Mouse (Mus musculus) E14TG2a.4 (cell line): ENCODE results near the gene Gng12.

Experiments
- CTCF ChIP-seq: conservative IDR thresholded peaks from 2 replicates; pipeline ENCODE4 v1.5.1; 2014; ENCODE audit warnings: low read length
- POU5F1 ChIP-seq: IDR thresholded peaks from 2 replicates; pipeline ENCODE4 v1.6.1; 2014; ENCODE audit warnings: low read length, borderline replicate concordance

DNA sequence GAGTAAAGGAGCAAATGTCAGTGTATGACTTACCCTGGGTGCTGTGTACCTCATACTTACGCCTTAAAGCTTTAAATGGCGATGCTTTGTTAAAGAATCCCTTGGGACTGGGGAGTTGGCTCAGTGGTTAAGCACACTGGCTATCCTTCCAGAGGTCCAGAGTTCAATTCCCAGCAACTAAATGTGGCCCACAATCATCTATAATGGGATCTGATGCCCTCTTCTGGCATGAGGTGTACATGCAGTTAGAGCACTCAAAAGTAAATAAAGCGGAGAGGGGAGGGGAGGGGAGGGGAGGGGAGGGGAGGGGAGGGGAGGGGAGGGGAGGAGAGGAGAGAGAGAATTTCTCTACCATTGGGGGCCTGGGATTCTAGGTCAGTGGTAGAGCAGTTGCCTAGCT is 142.8 kb downstream of the Gng12 start:
- TF ChIP-seq POU5F1 (no peak), CTCF (no peak)
